Mouse (Mus musculus): ENCODE measurements around the gene Slc35g1.

GRCm38 (mm10) chr19:38401416-38401815 lies 5.6 kb downstream of the Slc35g1 start:
- TF ChIP-seq CTCF (conservative IDR thresholded peaks at IDR 0.05; ENCODE audit: low read length), result no peak
- no peak for TF ChIP-seq NANOG (IDR thresholded peaks at IDR 0.05; ENCODE audit: borderline replicate concordance, low read length)
- no peak for TF ChIP-seq POU5F1 (IDR thresholded peaks at IDR 0.05; ENCODE audit: borderline replicate concordance, low read length)
